In genomic region chr19:16009111-16009510, GRCm38 (mm10) we compare ENCODE assay signal across 27 mouse cellular contexts. TPM values are rescaled to one million over a fixed set of nuclear protein-coding genes. Genes with fewer than 3 reads are reported as not detected.
DNase-seq lines count a peak whose midpoint lies in the region; ATAC-seq and TF ChIP-seq lines count a peak whose summit lies in the region.
"Had no signal": no experiment of that assay in that cellular context is flagged by ENCODE, and none has a peak within 500 bp of the region (broad histone marks: within the 10 kb centered on the region; RNA-seq: fewer than 3 reads in every experiment).

No protein-coding gene starts in this region.

- no peak overlapping the region for H3K27ac ChIP-seq in midbrain, embryonic 13.5 days
- no peak overlapping the region for H3K27ac ChIP-seq in midbrain, postnatal 0 days (ENCODE audit: low read depth, low read length)
- peak overlapping the region; percentile 94 for H3K27ac ChIP-seq in bone marrow macrophage, adult 2 months (ENCODE audit: insufficient read depth, low read depth, low read length)
- H3K27ac ChIP-seq: embryonic facial prominence, embryonic 12.5 days; embryonic facial prominence, embryonic 15.5 days; heart, embryonic 15.5 days; hindbrain, embryonic 15.5 days; intestine, embryonic 15.5 days had no signal

- intact Hi-C loops in heart, postnatal 25 days (cut with DNase I) = no loop called here

- H3K9ac ChIP-seq in midbrain, embryonic 13.5 days (replicated peaks) = no peak overlapping the region
- H3K9ac ChIP-seq in midbrain, postnatal 0 days (replicated peaks; ENCODE audit: low read length, poor library complexity, severe bottlenecking) = no peak overlapping the region
- H3K9ac ChIP-seq: embryonic facial prominence, embryonic 12.5 days; embryonic facial prominence, embryonic 15.5 days; heart, embryonic 12.5 days; heart, embryonic 15.5 days; hindbrain, embryonic 15.5 days; intestine, embryonic 15.5 days had no signal

- TF ChIP-seq POLR2A in bone marrow macrophage, adult 2 months (IDR thresholded peaks at IDR 0.05; ENCODE audit: borderline replicate concordance, low read depth, low read length) = no peak

- TF ChIP-seq CTCF in midbrain, postnatal 0 days (IDR thresholded peaks at IDR 0.05) = no peak
- TF ChIP-seq CTCF in bone marrow macrophage, adult 2 months (IDR thresholded peaks at IDR 0.05; ENCODE audit: low read depth, low read length) = no peak

- H3K4me1 ChIP-seq in midbrain, embryonic 13.5 days (replicated peaks) = peaks cover 3% of the 10 kb centered on the region; the same call in 1 of the 2 replicates
- H3K4me1 ChIP-seq in midbrain, postnatal 0 days (ENCODE audit: insufficient read depth, low read length) = no peaks in the 10 kb centered on the region
- peaks cover 40% of the 10 kb centered on the region for H3K4me1 ChIP-seq in bone marrow macrophage, adult 2 months (ENCODE audit: control insufficient read depth, insufficient read depth, low read length)
- H3K4me1 ChIP-seq: embryonic facial prominence, embryonic 12.5 days; embryonic facial prominence, embryonic 15.5 days; heart, embryonic 12.5 days; heart, embryonic 15.5 days; intestine, embryonic 15.5 days had no signal

- H3K4me2 ChIP-seq in midbrain, embryonic 13.5 days (replicated peaks) = no peak overlapping the region
- no peak overlapping the region for H3K4me2 ChIP-seq in midbrain, postnatal 0 days (ENCODE audit: low read depth, low read length, poor library complexity, severe bottlenecking)
- H3K4me2 ChIP-seq: embryonic facial prominence, embryonic 12.5 days; embryonic facial prominence, embryonic 15.5 days; heart, embryonic 12.5 days; heart, embryonic 15.5 days; hindbrain, embryonic 15.5 days; intestine, embryonic 15.5 days had no signal

- H3K36me3 ChIP-seq in midbrain, embryonic 13.5 days = no peaks in the 10 kb centered on the region
- H3K36me3 ChIP-seq in midbrain, postnatal 0 days (ENCODE audit: insufficient read depth, low read length) = no peaks in the 10 kb centered on the region
- H3K36me3 ChIP-seq: embryonic facial prominence, embryonic 12.5 days; embryonic facial prominence, embryonic 15.5 days; G1E; heart, embryonic 12.5 days; heart, embryonic 15.5 days; hindbrain, embryonic 15.5 days; intestine, embryonic 15.5 days had no signal

- peak; percentile 64 for DNase-seq in heart, adult 11 months
- DNase-seq in heart, postnatal 25 days (ENCODE audit: low spot score) = no peak
- no peak for DNase-seq in midbrain, postnatal 0 days (ENCODE audit: low spot score)
- DNase-seq in cerebellum, postnatal 14 days = no peak
- DNase-seq: adrenal gland, postnatal 10 days; adrenal gland, postnatal 36 days; B cell, adult 2 months; cerebellum, adult 11-12 months; cerebellum, adult 8-10 months; cerebellum, postnatal 10 days; gastrocnemius, postnatal 10 days; gastrocnemius, postnatal 36 days; heart, adult 18-20 months; heart, postnatal 10 days; heart, postnatal 4 days had no signal

- no peak overlapping the region for H3K4me3 ChIP-seq in midbrain, embryonic 13.5 days (replicated peaks)
- H3K4me3 ChIP-seq in midbrain, postnatal 0 days (ENCODE audit: low read depth, low read length) = no peak overlapping the region
- H3K4me3 ChIP-seq in bone marrow macrophage, adult 2 months (ENCODE audit: insufficient read depth, low read length) = no peak overlapping the region
- H3K4me3 ChIP-seq: embryonic facial prominence, embryonic 12.5 days; embryonic facial prominence, embryonic 15.5 days; heart, embryonic 12.5 days; heart, embryonic 15.5 days; hindbrain, embryonic 15.5 days; intestine, embryonic 15.5 days had no signal

- WGBS in midbrain, embryonic 13.5 days = 76% methylated on average over 4 of the region's 4 CpGs
- WGBS in midbrain, postnatal 0 days = 74% methylated on average over 4 of the region's 4 CpGs

- 0 out of 2 replicates have a peak, but pooled peaks have one; percentile 43 for ATAC-seq in midbrain, embryonic 13.5 days
- no peak for ATAC-seq in midbrain, postnatal 0 days (ENCODE audit: low FRiP score)
- 0 out of 2 replicates have a peak, but pooled peaks have one; percentile 5 for ATAC-seq in granulocyte monocyte progenitor cell, adult 5-6 weeks (replicated peaks; ENCODE audit: poor library complexity, severe bottlenecking)
- ATAC-seq: intestine, embryonic 15.5 days; Patski had no signal

- no peaks in the 10 kb centered on the region for H3K27me3 ChIP-seq in midbrain, embryonic 13.5 days
- H3K27me3 ChIP-seq in midbrain, postnatal 0 days (ENCODE audit: insufficient read depth, low read length) = no peaks in the 10 kb centered on the region
- H3K27me3 ChIP-seq: CH12.LX; embryonic facial prominence, embryonic 12.5 days; embryonic facial prominence, embryonic 15.5 days; heart, embryonic 12.5 days; heart, embryonic 15.5 days; hindbrain, embryonic 15.5 days; intestine, embryonic 15.5 days; Patski had no signal

- no peaks in the 10 kb centered on the region for H3K9me3 ChIP-seq in midbrain, embryonic 13.5 days
- H3K9me3 ChIP-seq in midbrain, postnatal 0 days (ENCODE audit: low read length) = no peaks in the 10 kb centered on the region
- H3K9me3 ChIP-seq: embryonic facial prominence, embryonic 12.5 days; embryonic facial prominence, embryonic 15.5 days; G1E; heart, embryonic 15.5 days; hindbrain, embryonic 15.5 days; intestine, embryonic 15.5 days had no signal

RNA-seq across cellular contexts. Expression of gene Cep78, which starts 24.3 kb away (rescaled TPM):
- total RNA-seq in heart, postnatal 25 days (2021) = 1 to 10 TPM; 4.3 to 4.6 TPM
- 43.3 and 45.4 TPM in 2 replicates for polyA plus RNA-seq in midbrain, embryonic 13.5 days (2015; fragmentation: Nextera tagmentation; extraction: Ambion mirVana)
- 22.4 TPM in 2 replicates for total RNA-seq in midbrain, postnatal 0 days (2014; rRNA removed)
- 18.1 and 20.1 TPM in 2 replicates for polyA plus RNA-seq in midbrain, postnatal 0 days (2015; fragmentation: Nextera tagmentation; extraction: Ambion mirVana)
- polyA plus RNA-seq in bone marrow macrophage, adult 2 months (2012; ENCODE audit: insufficient read depth, insufficient read length, missing spikeins) = 9.2 and 11.2 TPM in 2 replicates
- 14.8 and 23.3 TPM in 2 replicates for total RNA-seq in granulocyte monocyte progenitor cell, adult 5-6 weeks (2014; fragmentation: Nextera tagmentation)
- total RNA-seq in granulocyte monocyte progenitor cell, adult 5-6 weeks (2017) = 23.0 and 27.9 TPM in 2 replicates
